Mouse (Mus musculus) G1E (cell line): ENCODE results near the gene Bak1.

Experiments
- CTCF ChIP-seq: IDR thresholded peaks from 2 replicates; pipeline ENCODE4 v1.5.1; 2012; ENCODE audit warnings: low read depth, low read length, inconsistent platforms, mixed read lengths
- GATA1 ChIP-seq: IDR thresholded peaks from 2 replicates; pipeline ENCODE4 v1.6.1; 2012; ENCODE audit warnings: borderline replicate concordance, low read length, inconsistent platforms, mixed read lengths
- TAL1 ChIP-seq: conservative IDR thresholded peaks from 2 replicates; pipeline ENCODE4 v1.6.1; 2012; ENCODE audit warnings: low read depth, low read length, inconsistent platforms, mixed read lengths

DNA sequence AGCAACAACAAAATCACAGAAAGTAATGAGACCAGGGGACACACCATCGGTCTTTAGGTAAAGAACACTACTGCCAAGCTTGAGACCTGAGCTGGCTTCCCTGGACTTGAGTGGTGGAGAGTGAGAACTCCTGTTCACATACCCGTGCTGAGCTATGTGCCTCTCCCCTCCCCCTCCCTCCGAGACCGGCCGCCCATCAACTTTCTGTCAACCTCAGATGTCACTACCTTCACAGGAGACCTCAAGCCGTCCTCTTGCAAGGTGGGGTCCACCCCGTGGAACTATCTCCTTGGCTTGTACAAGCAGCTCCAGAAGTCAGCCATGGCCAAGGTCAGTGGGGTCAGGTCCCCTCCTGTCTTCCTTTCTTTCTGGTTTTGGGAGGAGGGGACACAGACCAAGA lies 3.5 kb upstream of the Bak1 start:
- TF ChIP-seq CTCF: no peak
- no peak for TF ChIP-seq TAL1
- TF ChIP-seq GATA1: no peak
